Mouse (Mus musculus): ENCODE results near the gene Dnajb1.

DNA sequence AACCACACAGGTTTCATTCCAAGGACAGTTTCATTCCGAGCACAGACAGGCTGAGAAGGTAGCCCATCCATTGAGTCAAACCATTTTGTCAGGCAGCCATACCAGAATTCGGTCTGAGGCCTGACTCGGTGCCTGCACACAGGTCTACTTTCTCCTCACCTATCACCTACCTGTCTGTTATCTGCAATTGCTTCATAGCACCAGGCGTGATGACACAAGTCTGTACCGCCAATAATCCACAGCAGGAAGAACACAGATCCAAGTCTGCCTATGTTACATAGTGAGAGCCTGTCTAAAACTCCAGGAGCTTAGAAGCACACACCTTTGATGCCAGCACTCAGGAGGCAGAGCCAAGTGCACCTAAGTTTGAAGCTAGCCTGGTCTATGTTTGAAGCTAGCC lies 19.1 kb upstream of the Dnajb1 start:
- TF ChIP-seq CTCF (IDR thresholded peaks at IDR 0.05; ENCODE audit: borderline replicate concordance, insufficient read depth, low read length), result no peak
- no peak for TF ChIP-seq POLR2A (IDR thresholded peaks at IDR 0.05; ENCODE audit: low read depth, low read length)

All from embryonic fibroblast, embryonic 13.5 days (primary cell).